Mouse (Mus musculus) induced T-regulatory cell, adult 2 months (primary cell): ENCODE data around the gene Dock10.

Experiments
- DNase-seq: peaks from one replicate; pipeline ENCODE4 v3.0.0-alpha.2; 2012; ENCODE audit warnings: low read depth

Dock10 gene

GRCm38 (mm10) chr1:80613395-80614011 is 144.8 kb downstream of the Dock10 start:
- peak; percentile 30 for DNase-seq

- DNase-seq = no peak
Measured at GRCm38 (mm10) chr1:80607546-80607945, 150.8 kb downstream of the Dock10 start.

GRCm38 (mm10) chr1:80606131-80606754 is 152.1 kb downstream of the Dock10 start:
- no peak for DNase-seq

- no peak for DNase-seq
Measured at GRCm38 (mm10) chr1:80604332-80604731, 154.0 kb downstream of the Dock10 start.

- no peak for DNase-seq
Measured at GRCm38 (mm10) chr1:80603081-80603480, 155.2 kb downstream of the Dock10 start.

- DNase-seq = no peak
Measured at GRCm38 (mm10) chr1:80583281-80583680, 175.0 kb downstream of the Dock10 start.

GRCm38 (mm10) chr1:80582186-80582585 is 176.1 kb downstream of the Dock10 start:
- DNase-seq = no peak

- DNase-seq = peak; percentile 77
Measured at GRCm38 (mm10) chr1:80576898-80577297, 181.4 kb downstream of the Dock10 start.

GRCm38 (mm10) chr1:80556446-80556845 is 201.9 kb downstream of the Dock10 start:
- no peak for DNase-seq

- DNase-seq = no peak
Measured at GRCm38 (mm10) chr1:80541522-80541921, 216.8 kb downstream of the Dock10 start.

- DNase-seq = peak; percentile 62
Measured at GRCm38 (mm10) chr1:80522197-80522596, 236.1 kb downstream of the Dock10 start.

GRCm38 (mm10) chr1:80520456-80520855 is 237.9 kb downstream of the Dock10 start:
- no peak for DNase-seq

- DNase-seq = no peak
Measured at GRCm38 (mm10) chr1:80519893-80520292, 238.4 kb downstream of the Dock10 start.

GRCm38 (mm10) chr1:80515836-80516235 is 242.5 kb downstream of the Dock10 start:
- peak; percentile 54 for DNase-seq

GRCm38 (mm10) chr1:80512210-80512948 is 245.9 kb downstream of the Dock10 start:
- DNase-seq = peak; percentile 54

GRCm38 (mm10) chr1:80504757-80505156 is 253.6 kb downstream of the Dock10 start:
- DNase-seq = peak; percentile 56

GRCm38 (mm10) chr1:80504081-80504480 is 254.2 kb downstream of the Dock10 start:
- DNase-seq = no peak

- DNase-seq = no peak
Measured at GRCm38 (mm10) chr1:80502456-80503165, 255.7 kb downstream of the Dock10 start.

- no peak for DNase-seq
Measured at GRCm38 (mm10) chr1:80499264-80499663, 259.1 kb downstream of the Dock10 start.

- DNase-seq = peak; percentile 48
Measured at GRCm38 (mm10) chr1:80496360-80496759, 262.0 kb downstream of the Dock10 start.

- DNase-seq = no peak
Measured at GRCm38 (mm10) chr1:80483419-80483818, 274.9 kb downstream of the Dock10 start.

GRCm38 (mm10) chr1:80474942-80475341 is 283.4 kb downstream of the Dock10 start:
- no peak for DNase-seq
